ENCODE assay signal across 8 mouse cellular contexts in the genomic region with DNA sequence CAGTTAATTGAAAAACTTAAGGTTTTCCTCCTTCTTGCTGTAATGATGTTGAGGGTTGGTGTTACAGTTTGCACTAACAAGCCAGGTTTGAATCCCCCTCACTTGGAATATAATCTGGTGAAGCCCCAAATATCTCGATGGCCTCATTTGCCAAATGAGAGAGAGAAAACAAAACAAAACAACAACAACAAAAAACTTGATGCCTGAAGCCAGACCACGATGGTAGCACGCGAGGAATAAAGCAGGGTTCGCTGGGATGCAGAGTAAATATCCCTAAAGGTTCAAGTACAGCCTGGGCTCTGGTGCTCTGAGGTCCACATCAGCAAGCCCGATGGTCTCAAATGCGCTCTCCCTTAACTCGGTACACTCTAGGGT. TPM values are rescaled to one million over a fixed set of nuclear protein-coding genes. Genes with fewer than 3 reads are reported as not detected.
A peak's percentile ranks its signal among the peaks of the same experiment; 100 is the strongest.
DNase-seq lines count a peak whose midpoint lies in the region; ATAC-seq and TF ChIP-seq lines count a peak whose summit lies in the region.

No protein-coding gene starts in this region.

- no peak for DNase-seq in layer of hippocampus, adult 2 months (ENCODE audit: low spot score in 2 of 2)
- no peak for DNase-seq in layer of hippocampus, postnatal 36 days
- DNase-seq in right cerebral cortex, adult 18-20 months, result no peak
- no peak for DNase-seq in natural killer cell, adult 2 months (ENCODE audit: low spot score in 2 of 2)
- no peak for DNase-seq in T-cell, adult 2 months (ENCODE audit: low spot score)

- no peaks in the 10 kb centered on the region for H3K36me3 ChIP-seq in embryonic facial prominence, embryonic 12.5 days
- H3K36me3 ChIP-seq in intestine, postnatal 0 days (ENCODE audit: control insufficient read depth, insufficient read depth), result no peaks in the 10 kb centered on the region
- H3K36me3 ChIP-seq in neural tube, embryonic 12.5 days, result no peaks in the 10 kb centered on the region

- ATAC-seq in embryonic facial prominence, embryonic 12.5 days (ENCODE audit: insufficient number of reproducible peaks, insufficient read depth, low FRiP score, low TSS enrichment), result no peak
- ATAC-seq in intestine, postnatal 0 days, result no peak
- ATAC-seq in neural tube, embryonic 12.5 days (ENCODE audit: low FRiP score, low read depth), result no peak

- H3K9ac ChIP-seq in embryonic facial prominence, embryonic 12.5 days, result peak overlapping the region; percentile 60
- H3K9ac ChIP-seq in intestine, postnatal 0 days (ENCODE audit: low read depth, low read length), result peak overlapping the region; percentile 72
- peak overlapping the region; percentile 45 for H3K9ac ChIP-seq in neural tube, embryonic 12.5 days

- no peaks in the 10 kb centered on the region for H3K4me1 ChIP-seq in embryonic facial prominence, embryonic 12.5 days
- H3K4me1 ChIP-seq in intestine, postnatal 0 days (replicated peaks; ENCODE audit: control insufficient read depth, insufficient read depth, low read length), result no peaks in the 10 kb centered on the region
- peaks cover 9% of the 10 kb centered on the region; the same call in 1 of the 2 replicates for H3K4me1 ChIP-seq in neural tube, embryonic 12.5 days

- H3K4me3 ChIP-seq in layer of hippocampus, adult 2 months, result peak overlapping the region; percentile 59
- H3K4me3 ChIP-seq in embryonic facial prominence, embryonic 12.5 days, result peak overlapping the region; percentile 62
- peak overlapping the region; percentile 72 for H3K4me3 ChIP-seq in intestine, postnatal 0 days (ENCODE audit: low read depth, low read length)
- peak overlapping the region; percentile 49 for H3K4me3 ChIP-seq in neural tube, embryonic 12.5 days

- H3K27me3 ChIP-seq in embryonic facial prominence, embryonic 12.5 days, result peaks cover 26% of the 10 kb centered on the region; the same call in 1 of the 2 replicates
- H3K27me3 ChIP-seq in intestine, postnatal 0 days (replicated peaks; ENCODE audit: control insufficient read depth, insufficient read depth, low read length), result no peaks in the 10 kb centered on the region
- H3K27me3 ChIP-seq in neural tube, embryonic 12.5 days (replicated peaks), result peaks cover 34% of the 10 kb centered on the region

- 22% methylated on average over 8 of the region's 8 CpGs for WGBS in embryonic facial prominence, embryonic 12.5 days
- WGBS in intestine, postnatal 0 days, result 22% methylated on average over 8 of the region's 8 CpGs
- 20% methylated on average over 8 of the region's 8 CpGs for WGBS in neural tube, embryonic 12.5 days

- no peaks in the 10 kb centered on the region for H3K9me3 ChIP-seq in embryonic facial prominence, embryonic 12.5 days
- H3K9me3 ChIP-seq in intestine, postnatal 0 days (ENCODE audit: control insufficient read depth), result no peaks in the 10 kb centered on the region
- H3K9me3 ChIP-seq in neural tube, embryonic 12.5 days, result no peaks in the 10 kb centered on the region

- peak overlapping the region; percentile 79 for H3K4me2 ChIP-seq in embryonic facial prominence, embryonic 12.5 days (replicated peaks)
- peak overlapping the region; percentile 88 for H3K4me2 ChIP-seq in intestine, postnatal 0 days (replicated peaks; ENCODE audit: low read depth)
- H3K4me2 ChIP-seq in neural tube, embryonic 12.5 days (replicated peaks), result peak overlapping the region; percentile 88

- no peak for TF ChIP-seq CTCF in layer of hippocampus, adult 2 months (conservative IDR thresholded peaks at IDR 0.05)
- TF ChIP-seq CTCF in intestine, postnatal 0 days (IDR thresholded peaks at IDR 0.05; ENCODE audit: low read depth), result no peak

- H3K27ac ChIP-seq in layer of hippocampus, adult 2 months, result no peak overlapping the region
- no peak overlapping the region for H3K27ac ChIP-seq in embryonic facial prominence, embryonic 12.5 days
- no peak overlapping the region for H3K27ac ChIP-seq in intestine, postnatal 0 days (ENCODE audit: low read depth, low read length)
- H3K27ac ChIP-seq in neural tube, embryonic 12.5 days, result no peak overlapping the region

RNA-seq across cellular contexts. Expression of a gene that starts 0.5 kb away (rescaled TPM):
- 10 to 100 TPM; 14.7 to 15.1 TPM for total RNA-seq in layer of hippocampus, adult 2 months (2021)
- total RNA-seq in layer of hippocampus, postnatal 36 days (2021), result 10 to 100 TPM; 11.0 to 12.1 TPM
- 8.9 and 9.4 TPM in 2 replicates for polyA plus RNA-seq in embryonic facial prominence, embryonic 12.5 days (2016; fragmentation: Nextera tagmentation; extraction: Ambion mirVana)
- 27.6 and 34.7 TPM in 2 replicates for polyA plus RNA-seq in intestine, postnatal 0 days (2015; fragmentation: Nextera tagmentation; extraction: Ambion mirVana)
- 2.3 TPM in 2 replicates for polyA plus RNA-seq in neural tube, embryonic 12.5 days (2016; fragmentation: Nextera tagmentation; extraction: Ambion mirVana)
